Mouse (Mus musculus) forebrain, postnatal 0 days (tissue): ENCODE data around the gene Abca1. TPM values are rescaled to one million over a fixed set of nuclear protein-coding genes. Genes with fewer than 3 reads are reported as not detected.

Experiments used
- ATAC-seq: fragments of 200-750 bp; cut with Nextera tagmentation; 2 replicates; pipeline ENCODE4 v1.8.0; 2017; ENCODE audit warnings: mild to moderate bottlenecking, moderate library complexity
- DNase-seq: peaks from one replicate; pipeline ENCODE4 v3.0.0-alpha.2; 2015
- H3K27ac ChIP-seq: fragments of 300-500 bp; sonication (generic); 2 replicates; pipeline ENCODE4 v1.5.1; 2014; ENCODE audit warnings: low read depth, mild to moderate bottlenecking, antibody characterized with exemption, low read length, moderate library complexity, mixed read lengths
- H3K27me3 ChIP-seq: fragments of 300-500 bp; sonication (generic); 2 replicates; pipeline ENCODE4 v1.6.1; 2014; ENCODE audit warnings: mild to moderate bottlenecking, low read length, mixed read lengths; ENCODE audit not compliant: insufficient read depth
- H3K36me3 ChIP-seq: fragments of 300-500 bp; sonication (generic); 2 replicates; pipeline ENCODE4 v1.6.1; 2014; ENCODE audit warnings: mild to moderate bottlenecking, moderate library complexity; ENCODE audit not compliant: insufficient read depth
- H3K4me1 ChIP-seq: fragments of 300-500 bp; sonication (generic); 2 replicates; pipeline ENCODE4 v1.6.1; 2014; ENCODE audit warnings: antibody characterized with exemption; ENCODE audit not compliant: insufficient read depth
- H3K4me2 ChIP-seq: fragments of 300-500 bp; sonication (generic); 2 replicates; pipeline ENCODE4 v1.6.1; 2014; ENCODE audit warnings: low read depth, mild to moderate bottlenecking, moderate library complexity
- H3K4me3 ChIP-seq: fragments of 300-500 bp; sonication (generic); 2 replicates; pipeline ENCODE4 v1.5.1; 2014; ENCODE audit warnings: low read depth, low read length, mixed read lengths
- H3K9ac ChIP-seq: fragments of 300-500 bp; sonication (generic); 2 replicates; pipeline ENCODE4 v1.6.1; 2014; ENCODE audit warnings: mild to moderate bottlenecking
- H3K9me3 ChIP-seq: fragments of 300-500 bp; sonication (generic); 2 replicates; pipeline ENCODE4 v1.6.1; 2016; ENCODE audit warnings: low read length
- CTCF ChIP-seq: sonication (generic); IDR thresholded peaks from 2 replicates; pipeline ENCODE4 v1.5.1; 2016; ENCODE audit warnings: antibody characterized with exemption, control low read depth, low read depth
- WGBS: fragments of 180-500 bp; shearing (Covaris S2); extraction: QIAGEN DNeasy Blood & Tissue Kit; methylation state at CpG from one replicate; pipeline ENCODE4 v1.1.7; 2014; 5-methylcytosine and 5-hydroxymethylcytosine counted together
- polyA plus RNA-seq: library from polyadenylated mRNA; unstranded; fragments of >200 nt; fragmentation: Nextera tagmentation; extraction: Ambion mirVana; gene quantifications from 2 replicates; pipeline ENCODE4 v1.2.1, GENCODE M21; 2015
- total RNA-seq: library from RNA; depleted of rRNA; stranded (reverse); fragments of >200 nt; gene quantifications from 2 replicates; pipeline ENCODE4 v1.2.3, GENCODE M21; 2014

Abca1 gene
- total and polyA plus RNA-seq, 2 experiments from 2014 or later: 6.3 to 39.2 TPM

GRCm38 (mm10) chr4:53144571-53144970, 15.1 kb downstream of the Abca1 start:
- no peaks in the 10 kb centered on the region for H3K27me3 ChIP-seq
- no peak for DNase-seq
- no peak for TF ChIP-seq CTCF
- H3K4me1 ChIP-seq: no peaks in the 10 kb centered on the region
- H3K9ac ChIP-seq: no peak overlapping the region
- H3K9me3 ChIP-seq: no peaks in the 10 kb centered on the region
- H3K36me3 ChIP-seq: no peaks in the 10 kb centered on the region
- no peak overlapping the region for H3K4me3 ChIP-seq
- no peak overlapping the region for H3K4me2 ChIP-seq
- WGBS: 70% methylated on average over 10 of the region's 10 CpGs
- ATAC-seq: no peak
- no peak overlapping the region for H3K27ac ChIP-seq

GRCm38 (mm10) chr4:53144021-53144420, 15.7 kb downstream of the Abca1 start:
- ATAC-seq (no peak), DNase-seq (no peak)
- no peaks in the 10 kb centered on the region for H3K27me3 ChIP-seq
- H3K4me1 ChIP-seq: no peaks in the 10 kb centered on the region
- H3K9me3 ChIP-seq: no peaks in the 10 kb centered on the region
- no peak for TF ChIP-seq CTCF
- H3K4me2 ChIP-seq: no peak overlapping the region
- no peak overlapping the region for H3K9ac ChIP-seq
- 72% methylated on average over 8 of the region's 8 CpGs for WGBS
- no peak overlapping the region for H3K27ac ChIP-seq
- no peak overlapping the region for H3K4me3 ChIP-seq
- no peaks in the 10 kb centered on the region for H3K36me3 ChIP-seq

GRCm38 (mm10) chr4:53140678-53141077, 19.0 kb downstream of the Abca1 start:
- Histone ChIP-seq H3K27me3 (no peaks in the 10 kb centered on the region), H3K27ac (no peak overlapping the region), H3K4me1 (no peaks in the 10 kb centered on the region), H3K4me2 (no peak overlapping the region), H3K4me3 (no peak overlapping the region), H3K36me3 (no peaks in the 10 kb centered on the region), H3K9me3 (no peaks in the 10 kb centered on the region), H3K9ac (no peak overlapping the region)
- WGBS: 95% methylated on average over 6 of the region's 6 CpGs
- TF ChIP-seq CTCF: no peak
- ATAC-seq: no peak
- no peak for DNase-seq

GRCm38 (mm10) chr4:53139495-53139894, 20.2 kb downstream of the Abca1 start:
- no peak for ATAC-seq
- Histone ChIP-seq H3K27me3 (no peaks in the 10 kb centered on the region), H3K4me1 (no peaks in the 10 kb centered on the region), H3K9me3 (no peaks in the 10 kb centered on the region), H3K27ac (no peak overlapping the region), H3K36me3 (no peaks in the 10 kb centered on the region), H3K4me3 (no peak overlapping the region), H3K4me2 (no peak overlapping the region), H3K9ac (no peak overlapping the region)
- no peak for TF ChIP-seq CTCF
- WGBS: 88% methylated on average over 2 of the region's 2 CpGs
- no peak for DNase-seq

- H3K9me3 ChIP-seq: no peaks in the 10 kb centered on the region
- no peak overlapping the region for H3K4me3 ChIP-seq
- no peak for ATAC-seq
- no peak overlapping the region for H3K9ac ChIP-seq
- no peak for TF ChIP-seq CTCF
- DNase-seq: no peak
- no peak overlapping the region for H3K4me2 ChIP-seq
- WGBS: 96% methylated on average over 3 of the region's 3 CpGs
- H3K36me3 ChIP-seq: no peaks in the 10 kb centered on the region
- H3K27me3 ChIP-seq: no peaks in the 10 kb centered on the region
- H3K4me1 ChIP-seq: no peaks in the 10 kb centered on the region
- no peak overlapping the region for H3K27ac ChIP-seq
Measured at GRCm38 (mm10) chr4:53138974-53139373, 20.7 kb downstream of the Abca1 start.

- no peak overlapping the region for H3K27ac ChIP-seq
- 81% methylated on average over 2 of the region's 2 CpGs for WGBS
- 0 out of 2 replicates have a peak, but pooled peaks cover 2% of the 10 kb centered on the region for H3K36me3 ChIP-seq
- no peak overlapping the region for H3K4me2 ChIP-seq
- H3K9ac ChIP-seq: no peak overlapping the region
- H3K27me3 ChIP-seq: no peaks in the 10 kb centered on the region
- no peaks in the 10 kb centered on the region for H3K9me3 ChIP-seq
- no peak overlapping the region for H3K4me3 ChIP-seq
- no peak for DNase-seq
- TF ChIP-seq CTCF: no peak
- no peaks in the 10 kb centered on the region for H3K4me1 ChIP-seq
- ATAC-seq: no peak
Measured at GRCm38 (mm10) chr4:53137087-53137486, 22.6 kb downstream of the Abca1 start.

GRCm38 (mm10) chr4:53134816-53135215, 24.9 kb downstream of the Abca1 start:
- DNase-seq (no peak), ATAC-seq (no peak)
- no peaks in the 10 kb centered on the region for H3K27me3 ChIP-seq
- 85% methylated on average over 7 of the region's 7 CpGs for WGBS
- peaks cover 6% of the 10 kb centered on the region; the same call in 1 of the 2 replicates for H3K36me3 ChIP-seq
- no peaks in the 10 kb centered on the region for H3K4me1 ChIP-seq
- H3K4me2 ChIP-seq: no peak overlapping the region
- H3K9me3 ChIP-seq: no peaks in the 10 kb centered on the region
- H3K4me3 ChIP-seq: no peak overlapping the region
- H3K27ac ChIP-seq: no peak overlapping the region
- TF ChIP-seq CTCF: no peak
- no peak overlapping the region for H3K9ac ChIP-seq

GRCm38 (mm10) chr4:53133995-53134394, 25.7 kb downstream of the Abca1 start:
- no peak overlapping the region for H3K4me2 ChIP-seq
- ATAC-seq: no peak
- no peak overlapping the region for H3K9ac ChIP-seq
- no peaks in the 10 kb centered on the region for H3K27me3 ChIP-seq
- no peak overlapping the region for H3K27ac ChIP-seq
- no peaks in the 10 kb centered on the region for H3K4me1 ChIP-seq
- no peak overlapping the region for H3K4me3 ChIP-seq
- no peaks in the 10 kb centered on the region for H3K9me3 ChIP-seq
- H3K36me3 ChIP-seq: peaks cover 7% of the 10 kb centered on the region; the same call in 1 of the 2 replicates
- no peak for TF ChIP-seq CTCF
- 86% methylated on average over 4 of the region's 4 CpGs for WGBS
- DNase-seq: no peak
